Mouse (Mus musculus): ENCODE results near the gene Mlx.

The Mlx gene

GRCm38 (mm10) chr11:101066549-101067412 lies 20.3 kb upstream of the Mlx start:
- peak; percentile 70 for DNase-seq (ENCODE audit: low spot score)

GRCm38 (mm10) chr11:101069391-101070188 lies 17.5 kb upstream of the Mlx start, which contains the start of gene Naglu:
Gene Naglu, plus strand, starts transcription at chr11:101070012.
- peak; percentile 89 for DNase-seq (ENCODE audit: low spot score)

GRCm38 (mm10) chr11:101070189-101070527 lies 16.9 kb upstream of the Mlx start:
- no peak for DNase-seq (ENCODE audit: low spot score)

- no peak for DNase-seq (ENCODE audit: low spot score)
Measured at GRCm38 (mm10) chr11:101070987-101071386, 16.1 kb upstream of the Mlx start.

- DNase-seq (ENCODE audit: low spot score) = no peak
Measured at GRCm38 (mm10) chr11:101071810-101072428, 15.2 kb upstream of the Mlx start.

GRCm38 (mm10) chr11:101078121-101078520 lies 9.0 kb upstream of the Mlx start, which contains the start of gene Hsd17b1:
Gene Hsd17b1, plus strand, starts transcription at chr11:101078411.
- DNase-seq (ENCODE audit: low spot score) = no peak

- no peak for DNase-seq (ENCODE audit: low spot score)
Measured at GRCm38 (mm10) chr11:101079746-101080145, 7.3 kb upstream of the Mlx start.

GRCm38 (mm10) chr11:101080421-101080820 lies 6.7 kb upstream of the Mlx start:
- no peak for DNase-seq (ENCODE audit: low spot score)

- no peak for DNase-seq (ENCODE audit: low spot score)
Measured at GRCm38 (mm10) chr11:101081659-101082058, 5.4 kb upstream of the Mlx start.

GRCm38 (mm10) chr11:101082208-101083082 lies 4.6 kb upstream of the Mlx start, which contains the start of gene Coasy:
Gene Coasy, plus strand, starts transcription at chr11:101082565.
- peak; percentile 74 for DNase-seq (ENCODE audit: low spot score)

GRCm38 (mm10) chr11:101083083-101083697 lies 3.9 kb upstream of the Mlx start:
- DNase-seq (ENCODE audit: low spot score) = no peak

GRCm38 (mm10) chr11:101084246-101084645 lies 2.8 kb upstream of the Mlx start:
- no peak for DNase-seq (ENCODE audit: low spot score)

GRCm38 (mm10) chr11:101084811-101085210 lies 2.3 kb upstream of the Mlx start:
- DNase-seq (ENCODE audit: low spot score) = no peak

- DNase-seq (ENCODE audit: low spot score) = no peak
Measured at GRCm38 (mm10) chr11:101085617-101086322, 1.3 kb upstream of the Mlx start.

GRCm38 (mm10) chr11:101086323-101086674 lies 778 bp upstream of the Mlx start:
- no peak for DNase-seq (ENCODE audit: low spot score)

GRCm38 (mm10) chr11:101087682-101088055 lies 592 bp downstream of the Mlx start:
- DNase-seq (ENCODE audit: low spot score) = no peak

GRCm38 (mm10) chr11:101089931-101090330 lies 2.9 kb downstream of the Mlx start:
- DNase-seq (ENCODE audit: low spot score) = no peak

- DNase-seq (ENCODE audit: low spot score) = no peak
Measured at GRCm38 (mm10) chr11:101094930-101095313, 7.8 kb downstream of the Mlx start.

- peak; percentile 89 for DNase-seq (ENCODE audit: low spot score)
Measured at GRCm38 (mm10) chr11:101095314-101096024, 8.4 kb downstream of the Mlx start, which contains the start of gene Psmc3ip. Gene Psmc3ip, minus strand, starts transcription at chr11:101095436.

GRCm38 (mm10) chr11:101098231-101098630 lies 11.2 kb downstream of the Mlx start:
- DNase-seq (ENCODE audit: low spot score) = no peak

Measured in spleen, adult 12 weeks (tissue).